Mouse (Mus musculus): Measurements from ENCODE around the gene Zcchc14. TPM values are rescaled to one million over a fixed set of nuclear protein-coding genes. Genes with fewer than 3 reads are reported as not detected.

Zcchc14 gene
- polyA plus RNA-seq, 1 experiment from 2014 or later, result 16.4 TPM

- 62% methylated on average over 10 of the region's 10 CpGs for WGBS
- H3K36me3 ChIP-seq (ENCODE audit: insufficient read depth, low read length), result no peaks in the 10 kb centered on the region
- H3K27ac ChIP-seq (ENCODE audit: low read length), result no peak overlapping the region
- H3K4me3 ChIP-seq (ENCODE audit: low read length), result no peak overlapping the region
- no peak overlapping the region for H3K9ac ChIP-seq (replicated peaks; ENCODE audit: low read length)
- no peaks in the 10 kb centered on the region for H3K9me3 ChIP-seq (ENCODE audit: low read length)
- H3K4me1 ChIP-seq (ENCODE audit: insufficient read depth, low read length), result peaks cover 4% of the 10 kb centered on the region; the same call in 1 of the 2 replicates
- ATAC-seq (ENCODE audit: low FRiP score, low TSS enrichment), result no peak
- no peaks in the 10 kb centered on the region for H3K27me3 ChIP-seq (ENCODE audit: insufficient read depth, low read length)
- no peak overlapping the region for H3K4me2 ChIP-seq (replicated peaks; ENCODE audit: low read depth, low read length)
These were observed 30.6 kb upstream of the Zcchc14 start for GRCm38 (mm10) chr8:121683083-121683832.

GRCm38 (mm10) chr8:121681457-121681856 lies 28.8 kb upstream of the Zcchc14 start:
- no peak overlapping the region for H3K9ac ChIP-seq (replicated peaks; ENCODE audit: low read length)
- H3K4me2 ChIP-seq (replicated peaks; ENCODE audit: low read depth, low read length), result no peak overlapping the region
- H3K9me3 ChIP-seq (ENCODE audit: low read length), result no peaks in the 10 kb centered on the region
- no peaks in the 10 kb centered on the region for H3K36me3 ChIP-seq (ENCODE audit: insufficient read depth, low read length)
- H3K4me1 ChIP-seq (ENCODE audit: insufficient read depth, low read length), result no peaks in the 10 kb centered on the region
- no peaks in the 10 kb centered on the region for H3K27me3 ChIP-seq (ENCODE audit: insufficient read depth, low read length)
- 66% methylated on average over 10 of the region's 10 CpGs for WGBS
- H3K4me3 ChIP-seq (ENCODE audit: low read length), result no peak overlapping the region
- H3K27ac ChIP-seq (ENCODE audit: low read length), result no peak overlapping the region
- no peak for ATAC-seq (ENCODE audit: low FRiP score, low TSS enrichment)

- H3K27ac ChIP-seq (ENCODE audit: low read length), result no peak overlapping the region
- H3K27me3 ChIP-seq (ENCODE audit: insufficient read depth, low read length), result no peaks in the 10 kb centered on the region
- ATAC-seq (ENCODE audit: low FRiP score, low TSS enrichment), result no peak
- WGBS, result 90% methylated on average over 4 of the region's 4 CpGs
- no peaks in the 10 kb centered on the region; the same call in 1 of the 2 replicates for H3K4me1 ChIP-seq (ENCODE audit: insufficient read depth, low read length)
- H3K36me3 ChIP-seq (ENCODE audit: insufficient read depth, low read length), result no peaks in the 10 kb centered on the region
- H3K9ac ChIP-seq (replicated peaks; ENCODE audit: low read length), result no peak overlapping the region
- no peak overlapping the region for H3K4me2 ChIP-seq (replicated peaks; ENCODE audit: low read depth, low read length)
- H3K9me3 ChIP-seq (ENCODE audit: low read length), result no peaks in the 10 kb centered on the region
- no peak overlapping the region for H3K4me3 ChIP-seq (ENCODE audit: low read length)
These were observed 28.2 kb upstream of the Zcchc14 start for GRCm38 (mm10) chr8:121680896-121681295.

GRCm38 (mm10) chr8:121678696-121679095 lies 26.0 kb upstream of the Zcchc14 start:
- H3K27ac ChIP-seq (ENCODE audit: low read length), result no peak overlapping the region
- no peak for ATAC-seq (ENCODE audit: low FRiP score, low TSS enrichment)
- peaks cover 5% of the 10 kb centered on the region; the same call in 1 of the 2 replicates for H3K4me1 ChIP-seq (ENCODE audit: insufficient read depth, low read length)
- H3K4me2 ChIP-seq (replicated peaks; ENCODE audit: low read depth, low read length), result no peak overlapping the region
- H3K27me3 ChIP-seq (ENCODE audit: insufficient read depth, low read length), result no peaks in the 10 kb centered on the region
- H3K9ac ChIP-seq (replicated peaks; ENCODE audit: low read length), result no peak overlapping the region
- no peaks in the 10 kb centered on the region for H3K9me3 ChIP-seq (ENCODE audit: low read length)
- WGBS, result 66% methylated on average over 5 of the region's 5 CpGs
- no peaks in the 10 kb centered on the region for H3K36me3 ChIP-seq (ENCODE audit: insufficient read depth, low read length)
- H3K4me3 ChIP-seq (ENCODE audit: low read length), result no peak overlapping the region

- no peak overlapping the region; the same call in 1 of the 2 replicates for H3K9ac ChIP-seq (replicated peaks; ENCODE audit: low read length)
- ATAC-seq (ENCODE audit: low FRiP score, low TSS enrichment), result no peak
- WGBS, result 42% methylated on average over 20 of the region's 20 CpGs
- no peak overlapping the region for H3K4me3 ChIP-seq (ENCODE audit: low read length)
- H3K4me1 ChIP-seq (ENCODE audit: insufficient read depth, low read length), result peaks cover 5% of the 10 kb centered on the region; the same call in 1 of the 2 replicates
- H3K36me3 ChIP-seq (ENCODE audit: insufficient read depth, low read length), result no peaks in the 10 kb centered on the region
- no peaks in the 10 kb centered on the region for H3K27me3 ChIP-seq (ENCODE audit: insufficient read depth, low read length)
- no peak overlapping the region for H3K27ac ChIP-seq (ENCODE audit: low read length)
- no peaks in the 10 kb centered on the region for H3K9me3 ChIP-seq (ENCODE audit: low read length)
- H3K4me2 ChIP-seq (replicated peaks; ENCODE audit: low read depth, low read length), result no peak overlapping the region; the same call in 1 of the 2 replicates
These were observed 23.0 kb upstream of the Zcchc14 start for GRCm38 (mm10) chr8:121675701-121676100.

GRCm38 (mm10) chr8:121675161-121675560 lies 22.5 kb upstream of the Zcchc14 start:
- no peaks in the 10 kb centered on the region for H3K27me3 ChIP-seq (ENCODE audit: insufficient read depth, low read length)
- no peak overlapping the region for H3K9ac ChIP-seq (replicated peaks; ENCODE audit: low read length)
- H3K27ac ChIP-seq (ENCODE audit: low read length), result no peak overlapping the region
- H3K36me3 ChIP-seq (ENCODE audit: insufficient read depth, low read length), result no peaks in the 10 kb centered on the region
- 57% methylated on average over 3 of the region's 3 CpGs for WGBS
- no peak overlapping the region for H3K4me3 ChIP-seq (ENCODE audit: low read length)
- H3K4me2 ChIP-seq (replicated peaks; ENCODE audit: low read depth, low read length), result no peak overlapping the region
- H3K4me1 ChIP-seq (ENCODE audit: insufficient read depth, low read length), result peaks cover 5% of the 10 kb centered on the region; the same call in 1 of the 2 replicates
- ATAC-seq (ENCODE audit: low FRiP score, low TSS enrichment), result no peak
- no peaks in the 10 kb centered on the region for H3K9me3 ChIP-seq (ENCODE audit: low read length)

GRCm38 (mm10) chr8:121674524-121674923 lies 21.8 kb upstream of the Zcchc14 start:
- Histone ChIP-seq H3K4me3 (ENCODE audit: low read length) (no peak overlapping the region), H3K4me2 (replicated peaks; ENCODE audit: low read depth, low read length) (no peak overlapping the region), H3K27me3 (ENCODE audit: insufficient read depth, low read length) (no peaks in the 10 kb centered on the region), H3K9me3 (ENCODE audit: low read length) (no peaks in the 10 kb centered on the region), H3K27ac (ENCODE audit: low read length) (no peak overlapping the region), H3K36me3 (ENCODE audit: insufficient read depth, low read length) (no peaks in the 10 kb centered on the region), H3K9ac (replicated peaks; ENCODE audit: low read length) (no peak overlapping the region), H3K4me1 (ENCODE audit: insufficient read depth, low read length) (peaks cover 5% of the 10 kb centered on the region; the same call in 1 of the 2 replicates)
- ATAC-seq (ENCODE audit: low FRiP score, low TSS enrichment), result no peak
- WGBS, result 58% methylated on average over 5 of the region's 5 CpGs

- no peak overlapping the region for H3K9ac ChIP-seq (replicated peaks; ENCODE audit: low read length)
- 74% methylated on average over 5 of the region's 5 CpGs for WGBS
- H3K36me3 ChIP-seq (ENCODE audit: insufficient read depth, low read length), result no peaks in the 10 kb centered on the region
- H3K4me2 ChIP-seq (replicated peaks; ENCODE audit: low read depth, low read length), result no peak overlapping the region
- H3K4me1 ChIP-seq (ENCODE audit: insufficient read depth, low read length), result peaks cover 9% of the 10 kb centered on the region
- H3K9me3 ChIP-seq (ENCODE audit: low read length), result no peaks in the 10 kb centered on the region
- no peak overlapping the region for H3K27ac ChIP-seq (ENCODE audit: low read length)
- peak; percentile 39; the same call in 1 of the 2 replicates for ATAC-seq (ENCODE audit: low FRiP score, low TSS enrichment)
- no peaks in the 10 kb centered on the region for H3K27me3 ChIP-seq (ENCODE audit: insufficient read depth, low read length)
- H3K4me3 ChIP-seq (ENCODE audit: low read length), result no peak overlapping the region
These were observed 21.2 kb upstream of the Zcchc14 start for GRCm38 (mm10) chr8:121673917-121674316.

- H3K4me1 ChIP-seq (ENCODE audit: insufficient read depth, low read length), result peaks cover 10% of the 10 kb centered on the region
- no peaks in the 10 kb centered on the region for H3K36me3 ChIP-seq (ENCODE audit: insufficient read depth, low read length)
- H3K4me2 ChIP-seq (replicated peaks; ENCODE audit: low read depth, low read length), result no peak overlapping the region
- H3K27me3 ChIP-seq (ENCODE audit: insufficient read depth, low read length), result no peaks in the 10 kb centered on the region
- H3K4me3 ChIP-seq (ENCODE audit: low read length), result no peak overlapping the region
- ATAC-seq (ENCODE audit: low FRiP score, low TSS enrichment), result no peak
- WGBS, result 60% methylated on average over 4 of the region's 4 CpGs
- no peaks in the 10 kb centered on the region for H3K9me3 ChIP-seq (ENCODE audit: low read length)
- H3K27ac ChIP-seq (ENCODE audit: low read length), result no peak overlapping the region
- H3K9ac ChIP-seq (replicated peaks; ENCODE audit: low read length), result no peak overlapping the region
These were observed 20.5 kb upstream of the Zcchc14 start for GRCm38 (mm10) chr8:121673153-121673552.

- Histone ChIP-seq H3K9ac (replicated peaks; ENCODE audit: low read length) (peak overlapping the region; percentile 29; the same call in 1 of the 2 replicates), H3K4me3 (ENCODE audit: low read length) (no peak overlapping the region), H3K36me3 (ENCODE audit: insufficient read depth, low read length) (no peaks in the 10 kb centered on the region), H3K27ac (ENCODE audit: low read length) (peak overlapping the region; percentile 41; the same call in 1 of the 2 replicates), H3K27me3 (ENCODE audit: insufficient read depth, low read length) (no peaks in the 10 kb centered on the region), H3K4me2 (replicated peaks; ENCODE audit: low read depth, low read length) (no peak overlapping the region), H3K9me3 (ENCODE audit: low read length) (no peaks in the 10 kb centered on the region), H3K4me1 (ENCODE audit: insufficient read depth, low read length) (peaks cover 24% of the 10 kb centered on the region)
- peak; percentile 20; the same call in 1 of the 2 replicates for ATAC-seq (ENCODE audit: low FRiP score, low TSS enrichment)
- 23% methylated on average over 8 of the region's 8 CpGs for WGBS
These were observed 16.5 kb upstream of the Zcchc14 start for GRCm38 (mm10) chr8:121669208-121669607.
